Mouse (Mus musculus) embryonic fibroblast, embryonic 13.5 days (primary cell): ENCODE measurements around the gene Myo9b. TPM values are rescaled to one million over a fixed set of nuclear protein-coding genes. Genes with fewer than 3 reads are reported as not detected.

Experiments
- H3K27ac ChIP-seq: 2 replicates; pipeline ENCODE4 v1.5.1; 2012; ENCODE audit warnings: low read length, control low read depth, inconsistent platforms; ENCODE audit not compliant: insufficient read depth
- H3K4me1 ChIP-seq: 2 replicates; pipeline ENCODE4 v1.6.1; 2011; ENCODE audit warnings: low read length; ENCODE audit not compliant: control insufficient read depth, insufficient read depth
- H3K4me3 ChIP-seq: 2 replicates; pipeline ENCODE4 v1.5.1; 2011; ENCODE audit warnings: mild to moderate bottlenecking, control low read depth, low read length; ENCODE audit not compliant: insufficient read depth
- CTCF ChIP-seq: IDR thresholded peaks from 2 replicates; pipeline ENCODE4 v1.5.1; 2011; ENCODE audit warnings: mild to moderate bottlenecking, control low read depth, low read length, moderate library complexity, borderline replicate concordance; ENCODE audit not compliant: insufficient read depth
- POLR2A ChIP-seq: IDR thresholded peaks from 2 replicates; pipeline ENCODE4 v1.6.1; 2011; ENCODE audit warnings: low read depth, mild to moderate bottlenecking, control low read depth, low read length, moderate library complexity
- polyA plus RNA-seq: library from polyadenylated mRNA; stranded (reverse); fragments of >200 nt; gene quantifications from 2 replicates; pipeline ENCODE4 v1.2.4, GENCODE M21; 2011; ENCODE audit warnings: low read depth; ENCODE audit not compliant: missing spikeins, insufficient read length

The Myo9b gene
- polyA plus RNA-seq, 1 experiment = 67.5 TPM

GRCm38 (mm10) chr8:71405401-71406098 is 133.0 kb downstream of the Myo9b start, which contains the start of gene Ankle1:
TSS of gene Ankle1 (plus strand) at chr8:71406010.
- Histone ChIP-seq H3K27ac (peak within 1 kb of the TSS; percentile 21; the same call in 1 of the 2 replicates), H3K4me1 (no peaks in the 10 kb centered on the region), H3K4me3 (peak within 1 kb of the TSS; percentile 65)
- TF ChIP-seq CTCF (peak; percentile 23; the same call in 1 of the 2 replicates), POLR2A (peak; percentile 93)

GRCm38 (mm10) chr8:71406099-71407015 is 133.8 kb downstream of the Myo9b start:
- H3K4me3 ChIP-seq = peak overlapping the region; percentile 65
- TF ChIP-seq POLR2A (no peak), CTCF (peak; percentile 99)
- H3K4me1 ChIP-seq = no peaks in the 10 kb centered on the region
- H3K27ac ChIP-seq = no peak overlapping the region

DNA sequence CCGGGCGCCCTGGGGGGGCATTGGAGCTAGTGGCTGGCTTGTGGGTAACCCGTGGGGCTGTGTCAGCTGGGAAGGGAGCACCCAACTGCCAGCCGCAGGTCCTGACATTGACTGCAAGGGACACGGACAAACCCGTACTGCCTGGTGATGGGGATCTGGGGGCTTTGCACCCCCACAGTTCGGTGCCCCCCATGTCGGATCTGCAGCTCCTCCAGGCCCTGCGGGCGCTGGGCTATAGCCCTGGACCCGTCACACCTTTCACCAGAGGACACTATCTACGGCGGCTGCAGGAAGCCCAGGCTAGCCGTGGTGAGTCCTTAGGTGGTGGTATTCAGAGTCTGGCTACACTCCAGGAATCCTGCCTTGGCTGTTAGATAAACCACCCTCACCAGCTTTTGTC is 134.9 kb downstream of the Myo9b start:
- Histone ChIP-seq H3K4me3 (no peak overlapping the region), H3K27ac (no peak overlapping the region), H3K4me1 (no peaks in the 10 kb centered on the region)
- TF ChIP-seq POLR2A = no peak
- TF ChIP-seq CTCF = no peak

DNA sequence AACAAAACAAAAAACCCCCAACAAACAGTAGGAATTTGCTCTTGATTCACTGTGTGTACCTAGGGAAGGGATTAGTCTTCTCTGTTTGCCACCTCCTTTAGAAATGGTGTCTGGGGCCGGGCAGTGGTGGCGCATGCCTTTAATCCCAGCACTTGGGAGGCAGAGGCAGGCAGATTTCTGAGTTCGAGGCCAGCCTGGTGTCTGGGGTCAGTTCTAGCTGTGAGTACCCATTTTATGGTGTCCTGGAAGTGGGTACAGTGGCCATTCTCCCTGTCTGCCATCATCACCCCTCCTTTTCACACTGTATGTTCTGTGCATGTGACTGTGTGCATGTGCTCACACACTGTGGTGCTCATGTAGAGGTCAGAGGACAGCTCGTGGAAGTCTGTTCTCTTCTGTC is 135.7 kb downstream of the Myo9b start:
- no peak for TF ChIP-seq POLR2A
- TF ChIP-seq CTCF = no peak
- no peaks in the 10 kb centered on the region for H3K4me1 ChIP-seq
- no peak overlapping the region for H3K27ac ChIP-seq
- H3K4me3 ChIP-seq = no peak overlapping the region

Other genes starting within 250 kb of the Myo9b start
- 23.1 and 29.7 TPM in 2 replicates for gene Haus8, start 220 bp downstream of the Myo9b start, polyA plus RNA-seq
- gene Use1, start 94.1 kb downstream of the Myo9b start, polyA plus RNA-seq = 94.8 and 97.6 TPM in 2 replicates
- gene Ocel1, start 98.6 kb downstream of the Myo9b start, polyA plus RNA-seq = 2.3 and 3.2 TPM in 2 replicates
- gene Nr2f6, start 109.2 kb downstream of the Myo9b start, polyA plus RNA-seq = 40.8 and 48.9 TPM in 2 replicates
- not detected in 2 replicates for gene Ushbp1, start 123.1 kb downstream of the Myo9b start, polyA plus RNA-seq
- gene Babam1, start 124.1 kb downstream of the Myo9b start, polyA plus RNA-seq = 84.5 and 91.6 TPM in 2 replicates
- gene Ankle1, start 133.3 kb downstream of the Myo9b start, polyA plus RNA-seq = 3.9 and 5.7 TPM in 2 replicates
- 19.4 and 20.9 TPM in 2 replicates for gene Abhd8, start 190.9 kb downstream of the Myo9b start, polyA plus RNA-seq
- gene Mrpl34, start 192.2 kb downstream of the Myo9b start, polyA plus RNA-seq = 36.9 and 50.5 TPM in 2 replicates
- 63.1 and 70.4 TPM in 2 replicates for gene Dda1, start 196.5 kb downstream of the Myo9b start, polyA plus RNA-seq
- 15.4 and 15.6 TPM in 2 replicates for gene Ano8, start 213.2 kb downstream of the Myo9b start, polyA plus RNA-seq
- 10.5 and 12.5 TPM in 2 replicates for gene Gtpbp3, start 215.4 kb downstream of the Myo9b start, polyA plus RNA-seq
- gene Plvap, start 239.0 kb downstream of the Myo9b start, polyA plus RNA-seq = 0.33 and 0.44 TPM in 2 replicates